Mouse (Mus musculus): ENCODE measurements around the gene Dhrs7.
"Not testable (repeated sequence)": the region's sequence is repeated elsewhere in the genome, so short reads cannot be mapped to it uniquely, and the experiment has no call there.

The Dhrs7 gene

GRCm38 (mm10) chr12:72664735-72665337 lies at the start of gene Dhrs7:
TSS of gene Dhrs7 (minus strand) at chr12:72664909.
- peak; percentile 39 for DNase-seq (ENCODE audit: low read depth, low spot score)

- no peak for DNase-seq (ENCODE audit: low read depth, low spot score)
Measured at GRCm38 (mm10) chr12:72709981-72710380, 45.3 kb upstream of the Dhrs7 start.

DNA sequence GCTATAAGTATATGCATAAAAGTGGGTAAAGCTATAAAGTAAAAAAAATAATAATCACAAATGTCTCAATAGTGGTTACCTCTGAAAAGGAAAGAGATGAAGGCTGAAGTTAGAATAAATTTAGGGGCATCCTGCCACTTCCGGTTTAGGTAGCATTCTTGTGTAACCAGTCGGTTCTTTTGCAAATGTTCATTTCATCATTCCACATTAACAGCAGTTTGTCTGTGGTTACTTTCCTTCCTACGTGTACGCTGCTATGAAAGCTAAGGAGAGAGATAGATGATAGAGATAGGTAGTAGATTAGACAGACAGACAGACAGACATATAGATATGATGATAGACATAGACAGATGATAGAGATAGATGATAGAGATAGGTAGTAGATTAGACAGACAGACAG lies 39.4 kb upstream of the Dhrs7 start:
- DNase-seq (ENCODE audit: low read depth, low spot score), result no peak

DNA sequence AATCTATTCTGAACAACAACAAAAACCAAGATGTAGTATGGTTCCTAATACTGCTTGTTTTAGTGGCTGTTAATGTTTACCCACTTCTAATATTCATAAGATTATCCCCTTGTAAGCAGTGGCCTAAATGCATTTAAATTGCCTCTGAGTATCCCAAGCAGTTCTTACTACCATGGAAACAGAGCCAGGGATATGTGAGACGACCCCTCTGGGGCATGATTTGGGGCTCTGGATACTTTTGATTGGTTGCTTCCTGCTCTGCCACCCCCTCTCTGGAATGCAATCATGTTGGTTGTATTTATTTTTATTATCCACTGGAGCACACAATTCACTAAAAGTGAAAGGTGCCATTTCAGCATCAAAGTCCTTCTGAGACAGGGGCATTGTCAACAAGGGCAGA lies 35.3 kb upstream of the Dhrs7 start:
- DNase-seq (ENCODE audit: low read depth, low spot score), result no peak

GRCm38 (mm10) chr12:72694901-72695463 lies 30.3 kb upstream of the Dhrs7 start:
- peak; percentile 3 for DNase-seq (ENCODE audit: low read depth, low spot score)

DNA sequence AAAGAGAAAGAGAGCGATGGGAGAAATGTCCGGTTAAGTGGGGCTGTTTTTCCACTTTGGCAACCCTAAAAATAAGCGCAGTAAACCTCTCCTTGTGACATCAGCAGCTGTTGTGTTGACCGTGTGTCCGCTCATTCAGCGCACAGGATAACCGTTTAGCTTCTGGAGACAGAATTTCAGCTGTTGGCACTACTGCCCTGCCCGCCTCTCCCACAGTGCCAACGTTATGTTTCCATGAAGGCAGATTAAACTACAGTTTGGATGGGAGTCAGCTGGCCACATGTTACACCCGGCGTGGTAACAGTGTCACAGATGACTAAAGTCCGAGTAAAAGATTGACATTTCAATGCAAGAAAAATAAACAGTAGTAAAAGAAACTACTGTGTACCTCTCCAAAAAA lies 29.7 kb upstream of the Dhrs7 start:
- no peak for DNase-seq (ENCODE audit: low read depth, low spot score)

GRCm38 (mm10) chr12:72693895-72694294 lies 29.2 kb upstream of the Dhrs7 start:
- peak; percentile 36 for DNase-seq (ENCODE audit: low read depth, low spot score)

DNA sequence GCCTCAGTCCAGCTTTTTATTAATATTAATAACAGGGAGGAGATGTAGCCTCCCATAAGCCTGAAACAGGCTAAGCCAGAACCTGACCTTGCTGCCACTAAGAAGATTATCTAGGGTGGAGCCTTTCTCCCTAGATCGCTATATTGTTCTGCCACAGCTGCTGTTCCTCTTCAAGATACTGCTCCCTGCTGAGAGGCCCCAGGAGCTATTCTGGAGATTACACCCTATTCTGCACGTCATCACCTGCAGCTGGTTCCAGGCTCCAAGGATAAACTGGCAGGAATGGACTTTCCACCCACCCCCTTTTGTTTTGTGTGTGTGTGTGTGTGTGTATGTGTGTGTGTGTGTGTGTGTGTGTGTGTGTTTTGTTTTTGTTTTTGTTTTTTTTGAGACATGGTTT lies 23.6 kb upstream of the Dhrs7 start:
- DNase-seq (ENCODE audit: low read depth, low spot score), result not testable (repeated sequence)

GRCm38 (mm10) chr12:72687741-72688140 lies 23.0 kb upstream of the Dhrs7 start:
- DNase-seq (ENCODE audit: low read depth, low spot score), result not testable (repeated sequence)

DNA sequence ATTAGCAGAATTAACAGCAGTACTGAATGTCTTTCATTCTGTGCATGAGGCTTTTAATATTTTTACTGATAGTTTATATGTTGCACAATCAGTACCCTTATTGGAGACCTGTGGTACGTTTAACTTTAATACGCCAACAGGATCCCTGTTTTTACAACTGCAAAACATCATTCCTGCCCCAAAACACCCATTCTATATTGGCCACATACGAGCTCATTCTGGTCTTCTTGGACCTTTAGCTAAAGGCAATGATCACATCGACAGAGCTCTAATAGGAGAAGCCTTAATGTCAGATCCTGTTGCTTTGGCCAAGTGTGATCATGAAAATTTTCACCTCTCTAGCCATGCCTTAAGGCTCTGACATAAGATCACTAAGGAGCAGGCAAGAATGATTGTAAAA lies 21.9 kb upstream of the Dhrs7 start:
- DNase-seq (ENCODE audit: low read depth, low spot score), result not testable (repeated sequence)

- DNase-seq (ENCODE audit: low read depth, low spot score), result no peak
Measured at GRCm38 (mm10) chr12:72683612-72684011, 18.9 kb upstream of the Dhrs7 start.

DNA sequence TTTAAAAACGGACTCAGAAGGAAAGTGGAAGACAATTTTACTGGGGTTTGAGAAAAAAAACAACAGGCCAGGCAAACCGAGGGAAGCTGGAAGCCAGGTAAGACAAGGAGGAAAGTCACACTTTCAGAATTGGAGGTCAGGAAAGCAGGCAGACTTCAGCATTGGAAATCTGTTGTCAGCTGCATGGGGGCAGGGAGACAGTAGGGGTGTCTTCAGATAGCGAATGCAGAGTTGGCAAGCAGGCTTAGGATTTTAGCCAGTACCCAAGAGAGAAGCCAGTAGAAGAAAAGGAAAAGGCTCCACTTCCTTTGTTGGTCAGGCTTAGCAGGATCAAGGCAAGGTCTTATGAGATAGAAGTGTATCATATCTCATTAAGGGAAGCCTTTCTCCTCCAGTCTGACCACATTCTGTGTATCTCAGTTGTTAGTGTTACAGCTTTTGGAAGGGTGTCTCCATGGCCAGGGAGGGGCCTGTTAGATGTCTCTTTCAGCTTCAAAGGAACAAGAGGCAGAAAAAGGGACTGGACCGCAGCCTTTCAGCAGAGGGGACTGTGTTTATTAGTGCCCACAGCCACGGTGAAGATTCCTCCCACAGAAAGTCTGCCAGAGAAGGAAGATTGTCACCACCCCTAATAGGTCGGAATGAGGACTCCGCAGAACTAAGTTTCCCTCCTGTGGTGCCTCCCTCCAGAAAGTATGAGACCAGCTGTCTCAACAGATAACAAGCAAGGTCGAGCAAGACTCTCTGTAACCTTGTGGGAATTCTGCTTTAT lies 18.0 kb upstream of the Dhrs7 start:
- no peak for DNase-seq (ENCODE audit: low read depth, low spot score)

DNA sequence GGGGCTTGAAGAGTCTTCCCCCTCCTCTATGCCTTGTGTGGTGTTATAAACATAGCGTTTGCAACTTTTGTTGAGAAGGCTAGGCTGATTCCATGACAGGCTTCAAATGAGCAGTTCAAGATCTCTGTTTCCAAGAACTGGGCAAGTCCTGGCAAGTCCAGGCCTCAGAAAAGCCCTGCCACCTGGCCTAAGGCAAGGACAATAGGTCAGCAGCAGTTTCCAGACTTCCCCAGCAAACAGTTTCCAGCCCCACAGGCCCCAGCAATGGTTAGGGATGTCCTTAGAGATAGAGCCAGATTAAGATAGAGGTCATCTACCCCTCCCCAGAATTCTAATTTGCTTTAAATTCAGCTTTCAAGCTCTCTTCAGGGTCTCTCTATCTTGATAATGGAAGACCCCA lies 17.2 kb upstream of the Dhrs7 start:
- DNase-seq (ENCODE audit: low read depth, low spot score), result no peak

DNA sequence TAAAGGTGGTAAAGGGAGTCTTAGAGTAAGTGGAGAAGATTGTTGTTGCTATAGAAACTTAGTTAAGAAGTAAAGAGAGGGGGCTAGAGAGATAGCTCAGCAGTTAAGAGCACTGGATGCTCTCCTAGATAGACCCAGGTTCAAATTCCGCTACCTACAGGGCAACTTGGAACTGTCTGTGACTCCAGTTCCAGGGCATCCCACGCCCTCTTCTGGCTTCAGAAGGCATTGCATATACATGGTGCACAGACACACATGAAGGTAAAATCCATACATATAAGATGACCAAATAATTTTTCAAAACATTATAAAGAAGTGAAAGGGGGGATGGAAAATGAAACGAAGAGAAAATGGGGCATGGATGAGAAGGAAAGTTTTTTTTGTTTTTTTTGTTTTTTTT lies 14.9 kb upstream of the Dhrs7 start:
- DNase-seq (ENCODE audit: low read depth, low spot score), result no peak

DNA sequence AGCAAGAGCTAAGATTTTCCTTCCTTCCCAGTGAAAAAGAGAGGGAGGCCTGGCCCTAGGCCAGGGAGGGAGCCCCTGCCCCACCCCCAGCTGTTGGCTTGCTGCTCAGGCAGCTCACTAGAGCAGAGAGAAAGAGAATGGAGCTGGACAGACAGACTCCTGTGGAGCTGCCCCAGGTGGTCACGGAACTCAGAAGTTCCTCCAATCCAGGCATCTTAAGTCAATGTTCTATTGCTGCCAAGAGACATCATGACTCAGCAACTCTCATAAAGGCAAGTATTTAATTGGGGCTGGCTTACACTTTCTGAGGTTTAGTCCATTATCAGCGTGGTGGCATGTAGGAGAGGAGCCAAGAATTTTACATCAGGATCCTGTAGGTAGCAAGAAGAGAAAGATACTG lies 10.1 kb upstream of the Dhrs7 start:
- DNase-seq (ENCODE audit: low read depth, low spot score), result no peak

GRCm38 (mm10) chr12:72674079-72674797 lies 9.5 kb upstream of the Dhrs7 start:
- DNase-seq (ENCODE audit: low read depth, low spot score), result no peak

GRCm38 (mm10) chr12:72671516-72672135 lies 6.9 kb upstream of the Dhrs7 start:
- DNase-seq (ENCODE audit: low read depth, low spot score), result no peak

DNA sequence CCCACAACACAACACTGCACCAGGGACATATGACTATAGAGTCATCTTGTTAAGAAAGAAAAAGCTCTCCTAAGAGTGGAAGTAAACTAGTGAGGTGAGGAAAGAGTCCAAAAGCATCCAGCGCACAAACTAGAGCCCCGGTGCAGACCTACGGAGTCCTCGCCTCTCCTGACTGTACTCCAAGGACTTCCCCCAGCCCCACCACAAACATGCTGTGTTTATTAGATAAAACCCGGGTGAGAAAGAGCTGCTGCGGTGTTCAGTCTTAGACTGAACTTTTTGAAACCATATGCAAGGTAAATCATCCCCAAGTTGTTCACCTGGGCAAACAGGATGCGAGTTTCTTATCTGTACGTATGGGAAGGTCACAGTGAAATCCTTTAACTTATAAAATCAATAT lies 6.2 kb upstream of the Dhrs7 start:
- no peak for DNase-seq (ENCODE audit: low read depth, low spot score)

DNA sequence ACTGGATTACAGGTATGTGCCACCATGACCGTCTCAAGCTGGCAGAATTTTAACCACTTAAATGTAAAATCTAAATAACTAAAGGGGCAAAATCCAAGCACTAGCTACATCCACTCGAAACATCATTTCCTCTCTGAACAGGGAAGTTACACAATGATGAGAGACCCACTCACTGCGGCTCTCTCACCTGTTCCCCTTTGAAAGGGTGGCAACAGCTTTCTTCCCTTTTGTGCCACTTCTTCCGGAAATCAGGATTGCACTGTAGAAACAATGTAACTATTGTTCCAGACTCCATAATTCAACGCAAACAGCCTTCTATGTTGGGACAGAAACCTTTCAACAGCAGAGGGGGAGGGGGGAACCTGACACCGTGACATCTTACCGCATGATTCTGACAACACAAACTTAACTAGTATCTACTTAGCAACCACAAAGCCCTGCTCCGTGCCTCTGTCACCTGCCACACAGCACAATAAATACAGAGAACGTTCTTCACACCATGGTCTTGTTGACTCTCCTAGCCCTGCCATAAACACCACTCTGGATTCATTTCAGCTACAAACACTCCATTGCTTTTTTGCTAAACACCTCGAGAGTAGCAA lies 3.3 kb upstream of the Dhrs7 start:
- DNase-seq (ENCODE audit: low read depth, low spot score), result no peak

DNA sequence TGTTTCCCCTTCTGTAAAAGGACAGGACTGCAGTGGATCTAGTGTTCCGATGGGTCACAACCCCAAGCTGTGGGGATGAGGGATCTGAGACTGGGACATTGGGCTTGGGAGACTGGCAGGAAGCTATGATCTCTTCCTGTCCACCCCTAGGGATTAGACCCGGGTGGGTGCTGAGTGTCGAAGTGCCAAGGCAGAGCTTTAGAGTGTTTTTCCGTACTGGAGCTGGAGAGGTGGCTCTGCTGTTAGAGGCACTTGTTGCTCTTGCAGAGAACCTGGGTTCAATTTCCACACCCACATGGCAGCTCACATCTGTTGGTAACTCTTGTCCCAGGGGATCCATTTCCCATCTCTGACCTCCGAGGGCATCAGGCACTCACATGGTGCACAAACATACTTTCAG lies 1.3 kb upstream of the Dhrs7 start:
- DNase-seq (ENCODE audit: low read depth, low spot score), result no peak

DNA sequence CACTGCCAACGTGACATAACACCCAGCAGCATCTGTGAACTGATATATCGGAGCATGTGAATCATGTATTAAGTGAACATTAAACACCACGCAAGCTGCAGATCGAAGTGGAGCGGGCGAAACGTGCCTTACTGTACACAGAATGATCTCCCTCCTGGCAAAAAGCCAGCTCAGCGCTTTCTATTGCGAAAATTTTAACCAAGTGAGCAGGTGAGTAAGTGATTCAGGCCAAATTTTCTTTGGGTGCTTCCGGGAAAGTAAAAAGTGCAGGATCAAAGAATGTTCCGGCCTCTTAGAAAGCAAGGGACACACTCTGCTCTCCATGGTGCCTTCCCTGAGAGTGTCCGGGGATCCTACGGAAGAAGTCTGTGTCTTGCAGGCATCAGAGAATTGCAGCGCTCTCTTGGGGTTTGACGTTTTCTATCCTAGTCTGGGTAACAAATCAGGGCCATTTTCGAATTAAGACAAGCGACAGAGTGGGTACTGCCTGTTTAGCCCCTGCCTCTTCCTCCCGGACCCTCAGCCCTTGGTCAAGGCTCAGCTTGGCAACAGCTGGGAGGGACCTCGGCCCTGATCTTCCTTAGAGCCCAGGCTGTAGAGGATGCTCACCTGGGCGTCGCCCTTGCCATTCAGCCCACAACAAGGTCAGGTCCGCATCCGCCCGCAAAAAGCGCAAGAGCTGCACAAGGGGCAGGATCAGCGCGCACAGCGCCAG lies 532 bp downstream of the Dhrs7 start:
- DNase-seq (ENCODE audit: low read depth, low spot score), result no peak
